Mouse (Mus musculus): Measurements from ENCODE around the gene Chid1. TPM values are rescaled to one million over a fixed set of nuclear protein-coding genes. Genes with fewer than 3 reads are reported as not detected.
A peak's percentile ranks its signal among the peaks of the same experiment; 100 is the strongest.
"Not testable (repeated sequence)": the region's sequence is repeated elsewhere in the genome, so short reads cannot be mapped to it uniquely, and the experiment has no call there.

The Chid1 gene
- polyA plus RNA-seq, 1 experiment from 2014 or later, result 25.4 TPM

GRCm38 (mm10) chr7:141447110-141447991 is 92.3 kb downstream of the Chid1 start, which contains the start of gene Rplp2:
Rplp2 (plus strand) TSS chr7:141447370.
- no peaks in the 10 kb centered on the region for H3K9me3 ChIP-seq
- WGBS, result under 1% methylated on average over 63 of the region's 63 CpGs
- peaks cover 43% of the 10 kb centered on the region for H3K4me1 ChIP-seq
- peak within 1 kb of the TSS; percentile 84 for H3K4me3 ChIP-seq
- H3K27ac ChIP-seq, result peak within 1 kb of the TSS; percentile 95
- H3K27me3 ChIP-seq (ENCODE audit: poor library complexity, severe bottlenecking), result no peaks in the 10 kb centered on the region
- peaks cover 45% of the 10 kb centered on the region for H3K36me3 ChIP-seq (replicated peaks)
- DNase-seq (ENCODE audit: extremely low spot score, low spot score), result peak; percentile 95

GRCm38 (mm10) chr7:141446374-141446773 is 93.3 kb downstream of the Chid1 start:
- H3K4me1 ChIP-seq, result peaks cover 53% of the 10 kb centered on the region
- not testable (repeated sequence) for DNase-seq (ENCODE audit: extremely low spot score, low spot score); H3K9me3 ChIP-seq; H3K27me3 ChIP-seq (ENCODE audit: poor library complexity, severe bottlenecking)
- H3K36me3 ChIP-seq (replicated peaks), result peaks cover 45% of the 10 kb centered on the region
- H3K4me3 ChIP-seq, result peak overlapping the region; percentile 84; the same call in 1 of the 2 replicates
- WGBS, result 85% methylated on average over 3 of the region's 3 CpGs
- H3K27ac ChIP-seq, result peak overlapping the region; percentile 95

DNA sequence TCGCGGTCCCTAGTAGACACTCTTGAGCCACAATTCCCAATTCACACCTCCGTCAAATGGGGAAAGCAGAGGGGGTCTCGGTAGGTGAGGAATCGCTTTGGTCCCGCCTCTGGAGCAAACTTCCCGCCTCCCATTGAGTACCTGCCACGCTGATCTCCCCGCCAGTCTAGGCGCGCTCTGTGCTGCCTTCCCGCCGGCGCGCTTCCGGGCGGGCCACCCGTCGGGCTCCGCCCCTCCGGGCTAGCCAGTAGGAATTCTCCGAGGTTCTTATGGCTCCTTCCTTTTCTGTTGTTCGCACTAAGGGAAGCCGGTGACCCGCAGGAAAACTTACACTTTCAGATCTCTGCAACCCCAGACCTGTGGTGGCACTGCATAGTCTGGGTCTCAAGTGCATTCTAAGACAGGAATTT is 95.8 kb downstream of the Chid1 start, which contains the start of gene Pidd1:
Gene Pidd1, minus strand, starts transcription at position 198 of the 410 bp plus-strand sequence.
- under 1% methylated on average over 25 of the region's 25 CpGs for WGBS
- H3K4me1 ChIP-seq, result peaks cover 57% of the 10 kb centered on the region
- peak within 1 kb of the TSS; percentile 90 for H3K27ac ChIP-seq
- peaks cover 45% of the 10 kb centered on the region for H3K36me3 ChIP-seq (replicated peaks)
- H3K4me3 ChIP-seq, result peak within 1 kb of the TSS; percentile 61
- DNase-seq (ENCODE audit: extremely low spot score, low spot score), result peak; percentile 81
- no peaks in the 10 kb centered on the region for H3K9me3 ChIP-seq
- no peaks in the 10 kb centered on the region for H3K27me3 ChIP-seq (ENCODE audit: poor library complexity, severe bottlenecking)

Other genes with a start within 250 kb of the Chid1 start
- gene Drd4, start 247.9 kb downstream of the Chid1 start, polyA plus RNA-seq (2016; fragmentation: Nextera tagmentation; extraction: Ambion mirVana), result 0.17 and 0.46 TPM in 2 replicates
- 59.2 and 59.3 TPM in 2 replicates for gene Deaf1, start 212.2 kb downstream of the Chid1 start, polyA plus RNA-seq (2016; fragmentation: Nextera tagmentation; extraction: Ambion mirVana)
- 48.2 and 51.0 TPM in 2 replicates for gene Tmem80, start 212.1 kb downstream of the Chid1 start, polyA plus RNA-seq (2016; fragmentation: Nextera tagmentation; extraction: Ambion mirVana)
- 4.2 and 4.5 TPM in 2 replicates for gene Eps8l2, start 201.0 kb downstream of the Chid1 start, polyA plus RNA-seq (2016; fragmentation: Nextera tagmentation; extraction: Ambion mirVana)
- 335 and 368 TPM in 2 replicates for gene Taldo1, start 147.7 kb downstream of the Chid1 start, polyA plus RNA-seq (2016; fragmentation: Nextera tagmentation; extraction: Ambion mirVana)
- 43.2 and 44.7 TPM in 2 replicates for gene Gatd1, start 125.7 kb downstream of the Chid1 start, polyA plus RNA-seq (2016; fragmentation: Nextera tagmentation; extraction: Ambion mirVana)
- 7.7 and 8.7 TPM in 2 replicates for gene Cend1, start 110.4 kb downstream of the Chid1 start, polyA plus RNA-seq (2016; fragmentation: Nextera tagmentation; extraction: Ambion mirVana)
- 46.8 and 49.6 TPM in 2 replicates for gene Slc25a22, start 102.0 kb downstream of the Chid1 start, polyA plus RNA-seq (2016; fragmentation: Nextera tagmentation; extraction: Ambion mirVana)
- gene Pidd1, start 95.8 kb downstream of the Chid1 start, polyA plus RNA-seq (2016; fragmentation: Nextera tagmentation; extraction: Ambion mirVana), result 24.9 and 26.4 TPM in 2 replicates
- 1,198 and 1,216 TPM in 2 replicates for gene Rplp2, start 92.5 kb downstream of the Chid1 start, polyA plus RNA-seq (2016; fragmentation: Nextera tagmentation; extraction: Ambion mirVana)
- gene Pnpla2, start 84.7 kb downstream of the Chid1 start, polyA plus RNA-seq (2016; fragmentation: Nextera tagmentation; extraction: Ambion mirVana), result 15.9 and 18.2 TPM in 2 replicates
- gene Cracr2b, start 78.8 kb downstream of the Chid1 start, polyA plus RNA-seq (2016; fragmentation: Nextera tagmentation; extraction: Ambion mirVana), result 6.2 and 7.3 TPM in 2 replicates
- gene Cd151, start 72.5 kb downstream of the Chid1 start, polyA plus RNA-seq (2016; fragmentation: Nextera tagmentation; extraction: Ambion mirVana), result 15.2 and 17.7 TPM in 2 replicates
- gene Polr2l, start 64.7 kb downstream of the Chid1 start, polyA plus RNA-seq (2016; fragmentation: Nextera tagmentation; extraction: Ambion mirVana), result 87.0 and 95.7 TPM in 2 replicates
- 31.4 and 37.9 TPM in 2 replicates for gene Tspan4, start 64.6 kb downstream of the Chid1 start, polyA plus RNA-seq (2016; fragmentation: Nextera tagmentation; extraction: Ambion mirVana)
- gene Ap2a2, start 22.3 kb upstream of the Chid1 start, polyA plus RNA-seq (2016; fragmentation: Nextera tagmentation; extraction: Ambion mirVana), result 104 and 105 TPM in 2 replicates
- gene Muc6, start 115.5 kb upstream of the Chid1 start, polyA plus RNA-seq (2016; fragmentation: Nextera tagmentation; extraction: Ambion mirVana), result 0.11 and 0.16 TPM in 2 replicates
- gene Muc2, start 150.5 kb upstream of the Chid1 start, polyA plus RNA-seq (2016; fragmentation: Nextera tagmentation; extraction: Ambion mirVana), result 0.17 TPM in 1 of 2 replicates, not detected in the other
- not detected in 2 replicates for gene Muc5ac, start 249.1 kb upstream of the Chid1 start, polyA plus RNA-seq (2016; fragmentation: Nextera tagmentation; extraction: Ambion mirVana)